Mouse (Mus musculus) liver, adult (tissue): ENCODE measurements around the gene Spag9.

Experiments
- GATA4 ChIP-seq: IDR thresholded peaks from 2 replicates; pipeline ENCODE4 v1.6.1; 2014; ENCODE audit warnings: mild to moderate bottlenecking, low read length; ENCODE audit not compliant: insufficient replicate concordance

Gene Spag9

GRCm38 (mm10) chr11:94090496-94090895 is 94.6 kb downstream of the Spag9 start:
- no peak for TF ChIP-seq GATA4

- no peak for TF ChIP-seq GATA4
Measured at GRCm38 (mm10) chr11:94097489-94097888, 101.6 kb downstream of the Spag9 start.

GRCm38 (mm10) chr11:94098840-94099239 is 102.9 kb downstream of the Spag9 start:
- TF ChIP-seq GATA4: no peak

GRCm38 (mm10) chr11:94113795-94114194 is 117.9 kb downstream of the Spag9 start:
- no peak for TF ChIP-seq GATA4

- no peak for TF ChIP-seq GATA4
Measured at GRCm38 (mm10) chr11:94115408-94115807, 119.5 kb downstream of the Spag9 start.

GRCm38 (mm10) chr11:94116655-94117054 is 120.8 kb downstream of the Spag9 start:
- TF ChIP-seq GATA4: no peak

- TF ChIP-seq GATA4: no peak
Measured at GRCm38 (mm10) chr11:94117836-94118235, 121.9 kb downstream of the Spag9 start.

- TF ChIP-seq GATA4: no peak
Measured at GRCm38 (mm10) chr11:94118612-94119011, 122.7 kb downstream of the Spag9 start.

GRCm38 (mm10) chr11:94120690-94121089 is 124.8 kb downstream of the Spag9 start:
- no peak for TF ChIP-seq GATA4

GRCm38 (mm10) chr11:94121501-94121900 is 125.6 kb downstream of the Spag9 start:
- no peak for TF ChIP-seq GATA4

- no peak for TF ChIP-seq GATA4
Measured at GRCm38 (mm10) chr11:94122341-94123030, 126.6 kb downstream of the Spag9 start.

- no peak for TF ChIP-seq GATA4
Measured at GRCm38 (mm10) chr11:94126701-94127100, 130.8 kb downstream of the Spag9 start.

GRCm38 (mm10) chr11:94127966-94128365 is 132.1 kb downstream of the Spag9 start:
- TF ChIP-seq GATA4: no peak

GRCm38 (mm10) chr11:94128506-94128905 is 132.6 kb downstream of the Spag9 start:
- no peak for TF ChIP-seq GATA4

GRCm38 (mm10) chr11:94129261-94130059 is 133.6 kb downstream of the Spag9 start:
- TF ChIP-seq GATA4: no peak

GRCm38 (mm10) chr11:94130118-94131095 is 134.5 kb downstream of the Spag9 start:
- TF ChIP-seq GATA4: no peak
